26 mouse cellular contexts compared by ENCODE assay signal in genomic region chr13:12357554-12357953, GRCm38 (mm10). TPM values are rescaled to one million over a fixed set of nuclear protein-coding genes. Genes with fewer than 3 reads are reported as not detected.
DNase-seq lines count a peak whose midpoint lies in the region; ATAC-seq and TF ChIP-seq lines count a peak whose summit lies in the region.
"Had no signal": no experiment of that assay in that cellular context is flagged by ENCODE, and none has a peak within 500 bp of the region (broad histone marks: within the 10 kb centered on the region; RNA-seq: fewer than 3 reads in every experiment).

No protein-coding gene starts in this region.

- no peaks in the 10 kb centered on the region for H3K79me2 ChIP-seq in myocyte (ENCODE audit: control insufficient read depth, insufficient read depth)

- no peaks in the 10 kb centered on the region for H3K36me3 ChIP-seq in limb, embryonic 13.5 days
- no peaks in the 10 kb centered on the region for H3K36me3 ChIP-seq in limb, embryonic 10.5 days
- H3K36me3 ChIP-seq in myocyte (ENCODE audit: control insufficient read depth, insufficient read depth): no peaks in the 10 kb centered on the region
- H3K36me3 ChIP-seq: lung, embryonic 15.5 days; midbrain, embryonic 12.5 days; neural tube, embryonic 13.5 days had no signal

- H3K4me2 ChIP-seq in limb, embryonic 13.5 days (replicated peaks): no peak overlapping the region
- peak overlapping the region; percentile 38 for H3K4me2 ChIP-seq in myocyte (ENCODE audit: low read depth)
- H3K4me2 ChIP-seq: lung, embryonic 15.5 days; midbrain, embryonic 12.5 days; neural tube, embryonic 13.5 days had no signal

- no peak for TF ChIP-seq POLR2A in myocyte (IDR thresholded peaks at IDR 0.05; ENCODE audit: insufficient read length, low read depth)

- H3K27me3 ChIP-seq in limb, embryonic 13.5 days: no peaks in the 10 kb centered on the region
- no peaks in the 10 kb centered on the region for H3K27me3 ChIP-seq in limb, embryonic 10.5 days (ENCODE audit: low read depth, poor library complexity, severe bottlenecking)
- no peaks in the 10 kb centered on the region for H3K27me3 ChIP-seq in myocyte (ENCODE audit: control insufficient read depth, insufficient read depth, insufficient read length)
- H3K27me3 ChIP-seq: CH12.LX; lung, embryonic 15.5 days; megakaryocyte, embryonic 14.5 days; midbrain, embryonic 12.5 days; neural tube, embryonic 13.5 days had no signal

- H3K27ac ChIP-seq in gastrocnemius, adult 2 months: peak overlapping the region; percentile 75
- no peak overlapping the region for H3K27ac ChIP-seq in limb, embryonic 13.5 days
- no peak overlapping the region for H3K27ac ChIP-seq in limb, embryonic 10.5 days
- H3K27ac ChIP-seq: kidney, postnatal 0 days; lung, embryonic 15.5 days; midbrain, embryonic 12.5 days; neural tube, embryonic 13.5 days; stomach, postnatal 0 days had no signal

- H3K4me1 ChIP-seq in limb, embryonic 13.5 days: no peaks in the 10 kb centered on the region
- H3K4me1 ChIP-seq in limb, embryonic 10.5 days: no peaks in the 10 kb centered on the region
- H3K4me1 ChIP-seq: lung, embryonic 15.5 days; megakaryocyte, embryonic 14.5 days; midbrain, embryonic 12.5 days; neural tube, embryonic 13.5 days had no signal

- ATAC-seq in limb, embryonic 13.5 days (ENCODE audit: low FRiP score, low read depth): peak; percentile 44; the same call in 1 of the 2 replicates
- ATAC-seq: activated CD4-positive, CD25-positive, alpha-beta regulatory T cell, adult 4 months; forebrain, embryonic 14.5 days; hindbrain, embryonic 16.5 days had no signal

- no peak overlapping the region for H3ac ChIP-seq in myocyte (ENCODE audit: control insufficient read depth, insufficient read length)

- H3K9me3 ChIP-seq in limb, embryonic 13.5 days: no peaks in the 10 kb centered on the region
- H3K9me3 ChIP-seq in limb, embryonic 10.5 days (replicated peaks): no peaks in the 10 kb centered on the region
- H3K9me3 ChIP-seq: lung, embryonic 15.5 days; midbrain, embryonic 12.5 days; neural tube, embryonic 13.5 days had no signal

- H3K9ac ChIP-seq in limb, embryonic 13.5 days: no peak overlapping the region
- H3K9ac ChIP-seq: lung, embryonic 15.5 days; midbrain, embryonic 12.5 days; neural tube, embryonic 13.5 days had no signal

- TF ChIP-seq CTCF in gastrocnemius, adult 2 months (IDR thresholded peaks at IDR 0.05): no peak

- intact Hi-C loops in gastrocnemius, adult 2 months (cut with DNase I): no loop called here

- peak; percentile 11 to 79 for DNase-seq in adrenal gland, adult (ENCODE audit: inconsistent age in 2 of 2, low spot score in 1 of 2)
- DNase-seq in adrenal gland, postnatal 4 days (ENCODE audit: low spot score in 2 of 2): no peak
- DNase-seq in gastrocnemius, adult 2 months: peak; percentile 22
- DNase-seq in gastrocnemius, postnatal 25 days: no peak
- DNase-seq in limb, embryonic 10.5 days (ENCODE audit: low spot score): no peak
- no peak for DNase-seq in lung, postnatal 36 days
- DNase-seq: adrenal gland, postnatal 14 days; cerebellum, adult 2 months; cerebellum, postnatal 14 days; kidney, adult 2 months; kidney, postnatal 4 days; layer of hippocampus, postnatal 36 days; left cerebral cortex, postnatal 4 days; right cerebral cortex, postnatal 4 days had no signal

- 78% methylated on average over 5 of the region's 5 CpGs for WGBS in limb, embryonic 13.5 days
- 82% methylated on average over 5 of the region's 5 CpGs for WGBS in limb, embryonic 10.5 days

- no peak overlapping the region for H3K4me3 ChIP-seq in gastrocnemius, adult 2 months
- H3K4me3 ChIP-seq in limb, embryonic 13.5 days: no peak overlapping the region
- H3K4me3 ChIP-seq in limb, embryonic 10.5 days: no peak overlapping the region
- no peak overlapping the region for H3K4me3 ChIP-seq in myocyte
- H3K4me3 ChIP-seq: lung, embryonic 15.5 days; megakaryocyte, embryonic 14.5 days; midbrain, embryonic 12.5 days; neural tube, embryonic 13.5 days had no signal

TF ChIP-seq in myocyte, 11 proteins besides CTCF, POLR2A, EP300 and RAD21:
- TF ChIP-seq MYOD1 (IDR thresholded peaks at IDR 0.05; ENCODE audit: control insufficient read depth in 1 of 3, insufficient read length in 2 of 3, low read depth in 2 of 3) (peak; percentile 6 to 60 (median 32)), MYOG (IDR thresholded peaks at IDR 0.05; ENCODE audit: control insufficient read depth in 1 of 3, insufficient read depth in 1 of 3, insufficient read length in 2 of 3, low read depth in 2 of 3) (peak in 2 of 3 experiments; percentile 3 to 30), CEBPB (IDR thresholded peaks at IDR 0.05; ENCODE audit: insufficient read depth, poor library complexity, severe bottlenecking) (no peak), E2F4 (IDR thresholded peaks at IDR 0.05; ENCODE audit: insufficient read depth) (no peak), POLR2AphosphoS2 (IDR thresholded peaks at IDR 0.05; ENCODE audit: insufficient read length, low read depth) (no peak), MAX (IDR thresholded peaks at IDR 0.05; ENCODE audit: low read depth) (no peak), REST (IDR thresholded peaks at IDR 0.05; ENCODE audit: insufficient read depth, insufficient read length) (no peak), TCF12 (IDR thresholded peaks at IDR 0.05; ENCODE audit: insufficient read depth, poor library complexity, severe bottlenecking) (peak; percentile 32), USF1 (IDR thresholded peaks at IDR 0.05; ENCODE audit: low read depth) (no peak), SRF (IDR thresholded peaks at IDR 0.05; ENCODE audit: control insufficient read depth, insufficient read length, low read depth) (no peak), TCF3 (IDR thresholded peaks at IDR 0.05; ENCODE audit: insufficient read length, low read depth) (no peak)

RNA-seq across cellular contexts. Expression of gene Actn2, which starts 17.0 kb away (rescaled TPM):
- 10 to 100 TPM; 22.6 to 76.2 TPM for total RNA-seq in adrenal gland, postnatal 4 days (2021)
- 1,000 to 10,000 TPM in 1 of 2 experiments, 100 to 1,000 TPM in 1; 773 to 1,947 TPM for total RNA-seq in gastrocnemius, adult 2 months (2021)
- total RNA-seq in gastrocnemius, postnatal 25 days (2021): 1,000 to 10,000 TPM; 1,566 to 2,231 TPM
- 161 and 166 TPM in 2 replicates for polyA plus RNA-seq in limb, embryonic 13.5 days (2015; fragmentation: Nextera tagmentation; extraction: Ambion mirVana)
- polyA plus RNA-seq in limb, embryonic 10.5 days (2016; fragmentation: Nextera tagmentation; extraction: Ambion mirVana): 1.3 and 2.6 TPM in 2 replicates
- polyA plus RNA-seq in myocyte (2012; fragmentation: generic; extraction: Trizol): 147 TPM
- total RNA-seq: CH12.LX had no signal

RNA-seq across cellular contexts. Expression of gene Heatr1, which starts 37.3 kb away (rescaled TPM):
- 10 to 100 TPM; 37.7 to 40.1 TPM for total RNA-seq in adrenal gland, postnatal 4 days (2021)
- total RNA-seq in gastrocnemius, adult 2 months (2021): 10 to 100 TPM; 13.5 to 14.0 TPM
- 10 to 100 TPM; 10.1 to 16.4 TPM for total RNA-seq in gastrocnemius, postnatal 25 days (2021)
- 16.1 and 19.0 TPM in 2 replicates for polyA plus RNA-seq in limb, embryonic 13.5 days (2015; fragmentation: Nextera tagmentation; extraction: Ambion mirVana)
- polyA plus RNA-seq in limb, embryonic 10.5 days (2016; fragmentation: Nextera tagmentation; extraction: Ambion mirVana): 39.1 and 39.8 TPM in 2 replicates
- polyA plus RNA-seq in myocyte (2012; fragmentation: generic; extraction: Trizol): 23.6 TPM

Comparison
In these comparisons a context has a peak if more than half of its experiments do, and no peak if none do; other contexts are left out.
1. DNase-seq: peak in adrenal gland, adult (2 of 2) and gastrocnemius, adult 2 months (single experiment); none in adrenal gland, postnatal 4 days (0 of 2), gastrocnemius, postnatal 25 days (single experiment), limb, embryonic 10.5 days (single experiment) and lung, postnatal 36 days (single experiment).
2. RNA of gene Actn2, which starts 17.0 kb away (total RNA-seq): 1,566 to 2,231 TPM in gastrocnemius, postnatal 25 days and 773 to 1,947 TPM in gastrocnemius, adult 2 months; 22.6 to 76.2 TPM in adrenal gland, postnatal 4 days; every median in the first group is over 10 times any median in the second.